ENCODE assay signal across 16 mouse cellular contexts in genomic region chr16:75088701-75089100, GRCm38 (mm10).
"Had no signal": no experiment of that assay in that cellular context is flagged by ENCODE, and none has a peak within 500 bp of the region (broad histone marks: within the 10 kb centered on the region; RNA-seq: fewer than 3 reads in every experiment).

No protein-coding gene starts in this region.

- H3K4me1 ChIP-seq: stomach, embryonic 15.5 days had no signal

- H3K27me3 ChIP-seq: neural tube, embryonic 12.5 days; neural tube, embryonic 13.5 days; neural tube, embryonic 15.5 days; stomach, embryonic 15.5 days had no signal

- H3K4me2 ChIP-seq: neural tube, embryonic 12.5 days; neural tube, embryonic 15.5 days; stomach, embryonic 15.5 days had no signal

- H3K36me3 ChIP-seq: neural tube, embryonic 12.5 days; neural tube, embryonic 13.5 days; neural tube, embryonic 15.5 days; stomach, embryonic 15.5 days had no signal

- H3K4me3 ChIP-seq: neural tube, embryonic 12.5 days; neural tube, embryonic 13.5 days; neural tube, embryonic 15.5 days; stomach, embryonic 15.5 days had no signal

- H3K9me3 ChIP-seq: neural tube, embryonic 12.5 days; neural tube, embryonic 13.5 days; neural tube, embryonic 15.5 days; stomach, embryonic 15.5 days had no signal

- DNase-seq: right cerebral cortex, adult 18-20 months; right cerebral cortex, postnatal 14 days; right cerebral cortex, postnatal 25 days; right cerebral cortex, postnatal 4 days; spleen, adult 18-20 months; thymus, adult 18-20 months; thymus, adult 2 months; thymus, postnatal 14 days; thymus, postnatal 25 days; thymus, postnatal 36 days; thymus, postnatal 4 days had no signal

- H3K9ac ChIP-seq: neural tube, embryonic 12.5 days; neural tube, embryonic 13.5 days; neural tube, embryonic 15.5 days; stomach, embryonic 15.5 days had no signal

- H3K27ac ChIP-seq: neural tube, embryonic 12.5 days; neural tube, embryonic 13.5 days; neural tube, embryonic 15.5 days; stomach, embryonic 15.5 days; stomach, postnatal 0 days had no signal
